Mouse (Mus musculus) heart, embryonic 14.5 days (tissue): Measurements from ENCODE around the gene Troap. TPM values are rescaled to one million over a fixed set of nuclear protein-coding genes. Genes with fewer than 3 reads are reported as not detected.
A peak's percentile ranks its signal among the peaks of the same experiment; 100 is the strongest.

Source experiments
- ATAC-seq: fragments of 200-750 bp; cut with Nextera tagmentation; 2 replicates; pipeline ENCODE4 v1.8.0; 2017; ENCODE audit warnings: low read depth, moderate TSS enrichment; ENCODE audit not compliant: insufficient number of reproducible peaks, insufficient read depth, low FRiP score
- H3K27ac ChIP-seq, 2 experiments: fragments of 200-500 bp in 1 of 2; fragments of 300-500 bp in 1 of 2; sonication (generic) in 1 of 2; replicated peaks in 1 of 2; 2 replicates each; pipeline ENCODE4 v1.5.1; 2012 to 2014; ENCODE audit warnings: low read depth in 2 of 2, low read length in 2 of 2, control low read depth in 1 of 2, mild to moderate bottlenecking in 1 of 2, mixed read lengths in 1 of 2; ENCODE audit not compliant: control insufficient read depth in 1 of 2, insufficient read depth in 1 of 2
- H3K27me3 ChIP-seq: fragments of 300-500 bp; sonication (generic); 2 replicates; pipeline ENCODE4 v1.6.1; 2014; ENCODE audit warnings: mild to moderate bottlenecking, low read length, control low read depth; ENCODE audit not compliant: control insufficient read depth, insufficient read depth
- H3K36me3 ChIP-seq: fragments of 300-500 bp; sonication (generic); 2 replicates; pipeline ENCODE4 v1.6.1; 2014; ENCODE audit warnings: mild to moderate bottlenecking, control low read depth, low read length, mixed read lengths; ENCODE audit not compliant: control insufficient read depth, insufficient read depth
- H3K4me1 ChIP-seq, 2 experiments: fragments of 200-500 bp in 1 of 2; fragments of 300-500 bp in 1 of 2; sonication (generic) in 1 of 2; 2 replicates each; pipeline ENCODE4 v1.6.1; 2012 to 2014; ENCODE audit warnings: low read length in 2 of 2, control low read depth in 1 of 2, mixed read lengths in 1 of 2; ENCODE audit not compliant: control insufficient read depth in 2 of 2, insufficient read depth in 2 of 2
- H3K4me2 ChIP-seq: fragments of 300-500 bp; sonication (generic); 2 replicates; pipeline ENCODE4 v1.6.1; 2014; ENCODE audit warnings: mild to moderate bottlenecking, low read length
- H3K4me3 ChIP-seq, 2 experiments: fragments of 200-500 bp in 1 of 2; fragments of 300-500 bp in 1 of 2; sonication (generic) in 1 of 2; 2 replicates each; pipeline ENCODE4 v1.5.1; 2012 to 2014; ENCODE audit warnings: low read length in 2 of 2, mild to moderate bottlenecking in 2 of 2, control low read depth in 1 of 2, low read depth in 1 of 2, moderate library complexity in 1 of 2; ENCODE audit not compliant: control insufficient read depth in 1 of 2, insufficient read depth in 1 of 2
- H3K9ac ChIP-seq: fragments of 300-500 bp; sonication (generic); 2 replicates; pipeline ENCODE4 v1.6.1; 2014; ENCODE audit warnings: mild to moderate bottlenecking, low read length
- H3K9me3 ChIP-seq: fragments of 300-500 bp; sonication (generic); 2 replicates; pipeline ENCODE4 v1.6.1; 2016; ENCODE audit warnings: low read length, control low read depth; ENCODE audit not compliant: control insufficient read depth
- WGBS: fragments of 180-500 bp; shearing (Covaris S2); extraction: QIAGEN DNeasy Blood & Tissue Kit; methylation state at CpG from one replicate; pipeline ENCODE4 v1.1.7; 2014; 5-methylcytosine and 5-hydroxymethylcytosine counted together
- polyA plus RNA-seq: library from polyadenylated mRNA; unstranded; fragments of >200 nt; fragmentation: Nextera tagmentation; extraction: Ambion mirVana; gene quantifications from 2 replicates; pipeline ENCODE4 v1.2.1, GENCODE M21; 2014

Troap gene
- polyA plus RNA-seq, 1 experiment from 2014 or later, result 16.5 TPM

DNA sequence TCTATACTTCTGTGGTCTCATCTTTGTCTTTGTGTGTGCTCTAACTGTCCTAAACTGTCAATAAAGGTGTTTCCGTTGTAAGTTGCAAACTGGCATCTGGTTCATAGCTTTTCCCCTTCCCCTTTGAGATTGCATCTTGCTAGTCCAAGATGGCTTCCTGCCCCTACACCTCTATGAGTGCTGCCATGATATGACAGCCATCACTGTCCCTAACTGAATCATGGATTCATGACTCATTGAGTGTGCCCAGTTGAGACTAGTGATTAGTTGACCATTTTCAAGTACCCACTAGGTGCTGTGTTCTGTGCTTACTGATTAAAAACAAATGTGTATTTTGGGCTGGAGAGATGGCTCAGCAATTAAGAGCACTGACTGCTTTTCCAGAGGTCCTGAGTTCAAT lies 36.4 kb upstream of the Troap start:
- H3K27ac ChIP-seq, result no peak overlapping the region
- no peak overlapping the region for H3K4me3 ChIP-seq
- no peaks in the 10 kb centered on the region for H3K27me3 ChIP-seq
- no peak for ATAC-seq
- H3K4me1 ChIP-seq, result peaks cover 16 to 26% of the 10 kb centered on the region in 2 experiments
- 71% methylated on average over 1 of the region's 1 CpGs for WGBS
- H3K9me3 ChIP-seq, result no peaks in the 10 kb centered on the region
- peaks cover 44% of the 10 kb centered on the region for H3K36me3 ChIP-seq
- no peak overlapping the region for H3K9ac ChIP-seq
- H3K4me2 ChIP-seq, result no peak overlapping the region

DNA sequence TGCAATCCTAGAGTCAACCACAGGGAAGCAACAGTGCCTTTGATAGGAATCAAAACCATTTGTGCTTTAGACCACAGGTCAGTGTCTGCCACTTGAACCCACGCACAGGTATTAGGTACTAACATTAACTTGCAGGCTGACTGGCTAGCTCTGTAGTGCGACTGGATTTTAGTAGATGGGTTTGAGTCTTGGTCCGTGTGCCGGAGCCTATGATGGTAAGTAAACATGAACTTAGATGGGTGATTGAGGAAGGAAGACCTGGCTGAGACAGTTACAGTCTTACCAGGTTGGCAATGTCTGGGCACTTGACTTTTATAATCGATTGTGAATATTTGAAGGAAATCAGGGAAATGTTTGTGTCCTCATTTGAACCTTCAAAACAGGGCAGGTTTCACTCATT lies 35.6 kb upstream of the Troap start:
- H3K9me3 ChIP-seq, result no peaks in the 10 kb centered on the region
- WGBS, result 81% methylated on average over 5 of the region's 5 CpGs
- H3K9ac ChIP-seq, result no peak overlapping the region
- no peak overlapping the region for H3K4me3 ChIP-seq
- peaks cover 14 to 19% of the 10 kb centered on the region in 2 experiments for H3K4me1 ChIP-seq
- H3K36me3 ChIP-seq, result peaks cover 41% of the 10 kb centered on the region
- ATAC-seq, result no peak
- no peak overlapping the region for H3K4me2 ChIP-seq
- no peak overlapping the region for H3K27ac ChIP-seq
- H3K27me3 ChIP-seq, result no peaks in the 10 kb centered on the region

DNA sequence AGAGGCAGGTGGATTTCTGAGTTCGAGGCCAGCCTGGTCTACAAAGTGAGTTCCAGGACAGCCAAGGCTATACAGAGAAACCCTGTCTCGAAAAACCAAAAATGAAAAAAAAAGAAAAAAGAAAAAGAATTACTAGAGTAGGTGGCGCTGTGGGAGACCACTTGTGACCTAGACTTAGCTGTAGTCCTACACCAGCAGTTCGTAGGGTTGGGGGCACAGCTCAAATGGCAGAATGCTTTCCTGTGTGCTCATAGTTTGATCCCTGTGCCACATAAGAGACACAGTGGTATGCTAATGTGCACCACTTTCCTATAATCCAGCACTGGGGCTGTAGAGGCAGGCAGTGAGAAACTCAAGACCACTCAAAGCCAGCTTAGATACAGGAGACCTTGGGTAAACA lies 35.1 kb upstream of the Troap start:
- H3K9me3 ChIP-seq, result no peaks in the 10 kb centered on the region
- no peak for ATAC-seq
- no peak overlapping the region for H3K27ac ChIP-seq
- no peak overlapping the region for H3K4me3 ChIP-seq
- no peak overlapping the region for H3K9ac ChIP-seq
- 83% methylated on average over 4 of the region's 4 CpGs for WGBS
- H3K27me3 ChIP-seq, result no peaks in the 10 kb centered on the region
- peaks cover 12 to 17% of the 10 kb centered on the region in 2 experiments for H3K4me1 ChIP-seq
- no peak overlapping the region for H3K4me2 ChIP-seq
- H3K36me3 ChIP-seq, result peaks cover 39% of the 10 kb centered on the region

DNA sequence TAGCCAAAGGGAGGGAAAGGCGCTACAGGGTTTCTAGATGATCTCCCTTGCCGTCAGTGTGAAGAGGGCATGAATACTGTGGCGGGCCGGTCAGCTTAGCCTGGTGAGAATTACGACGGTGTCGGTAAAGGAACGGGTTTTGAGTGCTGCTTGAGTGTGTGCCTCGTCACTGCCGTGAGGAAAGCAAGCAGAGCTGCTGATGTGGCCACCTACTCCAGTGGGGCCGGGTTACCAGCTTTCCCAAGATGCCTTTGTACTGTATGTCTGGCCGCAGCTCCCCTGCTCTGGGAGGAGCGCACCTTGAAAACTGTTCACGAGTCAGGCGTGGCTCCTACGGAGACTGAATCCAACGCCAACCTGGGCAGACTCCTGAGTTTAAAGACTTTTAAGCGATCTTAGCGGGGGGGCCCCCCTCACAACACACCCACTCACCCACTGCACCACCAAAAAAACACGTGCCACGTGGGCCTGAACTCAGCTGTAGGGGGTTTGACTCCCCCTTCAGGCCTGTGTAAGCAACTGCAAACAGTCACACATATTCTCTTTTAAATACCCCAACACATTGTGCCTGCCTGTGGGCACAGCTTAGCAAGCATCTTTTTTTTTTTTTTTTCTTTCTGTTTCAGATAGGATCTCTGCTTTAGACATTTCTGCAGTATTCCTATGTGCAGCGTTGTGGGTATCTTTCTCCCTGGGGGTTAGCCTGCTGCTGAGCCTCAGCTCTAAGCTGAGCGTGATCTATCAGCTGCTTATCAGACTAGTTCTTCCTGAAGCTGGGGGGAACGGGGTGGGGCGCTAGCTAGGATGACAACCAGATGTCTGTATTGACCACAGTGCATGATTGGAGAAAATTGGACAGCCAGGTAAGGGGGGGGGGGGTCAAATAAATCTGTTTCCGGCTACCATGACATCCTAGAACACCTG lies 34.1 kb upstream of the Troap start:
- no peaks in the 10 kb centered on the region for H3K9me3 ChIP-seq
- peaks cover 16% of the 10 kb centered on the region in 2 experiments for H3K4me1 ChIP-seq
- no peak for ATAC-seq
- H3K36me3 ChIP-seq, result peaks cover 30% of the 10 kb centered on the region
- H3K9ac ChIP-seq, result no peak overlapping the region
- no peak overlapping the region for H3K4me2 ChIP-seq
- no peak overlapping the region for H3K4me3 ChIP-seq
- H3K27ac ChIP-seq, result no peak overlapping the region
- H3K27me3 ChIP-seq, result no peaks in the 10 kb centered on the region
- WGBS, result 46% methylated on average over 26 of the region's 26 CpGs

DNA sequence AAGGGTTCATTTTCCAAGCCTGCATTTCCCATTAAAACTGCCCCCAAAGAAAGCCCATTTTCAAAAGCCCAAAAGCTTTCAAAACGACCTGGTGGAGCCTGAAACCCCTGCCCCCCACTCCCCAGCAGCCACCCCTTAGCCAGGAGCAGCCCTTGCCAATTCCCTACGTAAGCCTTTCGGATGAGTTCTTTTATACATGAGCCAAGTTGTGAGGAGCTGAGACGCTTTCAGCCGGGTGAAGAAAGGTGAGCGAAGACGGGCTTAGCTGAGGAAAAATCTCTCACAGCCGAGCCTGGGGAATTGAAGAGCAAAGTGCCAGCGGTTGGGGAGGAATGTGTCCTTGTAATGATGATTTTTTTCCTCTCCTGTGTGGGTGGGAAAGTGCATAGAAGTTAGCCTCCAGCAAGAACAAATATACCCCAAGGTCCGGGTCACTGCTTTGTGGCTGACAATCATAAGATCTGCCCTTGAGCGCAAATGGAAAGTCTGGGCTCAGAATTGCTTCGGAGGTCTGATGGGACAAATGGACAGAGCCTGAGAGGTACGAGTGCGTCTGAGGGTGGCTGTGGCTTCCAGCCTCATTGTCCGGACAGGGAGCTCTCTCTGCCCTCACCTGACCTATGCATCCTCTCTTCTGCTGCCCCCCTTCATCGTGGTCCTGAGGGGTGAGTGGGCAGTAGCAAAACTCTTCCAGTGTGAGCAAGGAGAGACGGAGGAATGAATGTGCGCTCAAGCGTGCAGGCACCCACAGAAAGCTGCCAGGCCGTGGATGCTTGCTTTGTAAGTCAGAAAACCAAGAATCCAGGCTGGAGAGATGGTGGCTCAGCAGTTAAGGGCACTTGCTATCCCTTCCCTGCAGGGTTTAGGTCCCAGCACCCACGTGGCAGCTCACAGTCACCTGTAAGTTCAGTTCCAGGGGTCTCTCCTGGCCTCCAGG lies 33.2 kb upstream of the Troap start:
- Histone ChIP-seq H3K4me2 (no peak overlapping the region), H3K27me3 (no peaks in the 10 kb centered on the region), H3K27ac (no peak overlapping the region), H3K4me1 (peaks cover 7 to 15% of the 10 kb centered on the region in 2 experiments), H3K36me3 (peaks cover 21% of the 10 kb centered on the region), H3K9me3 (no peaks in the 10 kb centered on the region), H3K4me3 (no peak overlapping the region), H3K9ac (no peak overlapping the region)
- 49% methylated on average over 21 of the region's 21 CpGs for WGBS
- ATAC-seq, result no peak

DNA sequence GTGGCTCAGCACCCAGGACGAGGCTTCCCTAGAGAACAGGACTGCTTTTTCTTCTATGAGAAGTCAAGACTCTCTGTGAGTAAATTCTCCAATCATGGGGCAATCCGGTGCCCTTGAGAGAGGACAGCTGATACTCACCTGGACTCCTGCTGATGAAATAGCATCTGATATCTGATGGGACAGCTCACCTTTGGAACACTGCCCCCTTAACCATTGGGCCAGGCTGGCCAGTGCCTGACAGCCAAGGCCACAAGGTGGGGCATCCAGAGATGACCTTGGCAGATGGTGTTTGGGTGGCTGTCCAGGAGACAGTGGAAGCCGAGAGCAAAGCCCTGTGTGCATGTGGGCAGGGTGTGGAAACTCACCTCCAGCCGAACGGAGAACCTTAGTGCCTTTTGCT lies 32.0 kb upstream of the Troap start:
- no peak overlapping the region for H3K27ac ChIP-seq
- no peak overlapping the region for H3K4me3 ChIP-seq
- ATAC-seq, result no peak
- H3K9ac ChIP-seq, result no peak overlapping the region
- peaks cover 0 to 9% of the 10 kb centered on the region in 2 experiments; a peak in 2 of 4 replicates for H3K4me1 ChIP-seq
- H3K36me3 ChIP-seq, result peaks cover 14% of the 10 kb centered on the region
- WGBS, result 78% methylated on average over 5 of the region's 5 CpGs
- no peaks in the 10 kb centered on the region for H3K9me3 ChIP-seq
- H3K27me3 ChIP-seq, result no peaks in the 10 kb centered on the region
- no peak overlapping the region for H3K4me2 ChIP-seq

DNA sequence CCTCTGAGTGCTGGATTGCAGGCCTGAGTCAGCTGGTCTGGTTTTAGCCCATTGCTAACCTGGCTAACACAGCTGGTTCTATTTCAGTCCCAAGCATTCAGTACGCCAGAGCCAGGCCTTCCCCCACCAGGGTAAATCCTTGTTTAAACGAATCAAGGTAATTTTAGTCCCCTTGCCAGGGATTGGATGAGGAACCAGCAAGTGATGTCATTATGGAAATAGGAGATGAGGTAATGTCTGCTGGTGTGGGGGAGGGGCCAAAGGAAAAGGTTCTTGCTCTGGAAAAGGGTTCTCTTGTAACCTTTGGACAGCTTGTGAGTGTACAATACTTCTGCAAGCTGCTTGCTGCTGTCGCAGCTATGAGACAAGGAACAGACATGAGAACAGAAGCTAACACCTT lies 29.5 kb upstream of the Troap start:
- Histone ChIP-seq H3K27ac (peak overlapping the region in 1 of 2 experiments; percentile 17; a peak in 1 of 4 replicates), H3K4me2 (no peak overlapping the region), H3K4me3 (no peak overlapping the region), H3K9me3 (no peaks in the 10 kb centered on the region), H3K4me1 (peaks cover 0 to 9% of the 10 kb centered on the region in 2 experiments; a peak in 2 of 4 replicates), H3K36me3 (no peaks in the 10 kb centered on the region), H3K27me3 (no peaks in the 10 kb centered on the region), H3K9ac (no peak overlapping the region)
- 40% methylated on average over 3 of the region's 3 CpGs for WGBS
- no peak for ATAC-seq
